Mouse (Mus musculus) bone marrow, adult 2 months (tissue): ENCODE measurements around the gene Rnasel. TPM values are rescaled to one million over a fixed set of nuclear protein-coding genes. Genes with fewer than 3 reads are reported as not detected.

Experiments
- H3K27ac ChIP-seq: fragments of 200-500 bp; 2 replicates; pipeline ENCODE4 v1.5.1; 2012; ENCODE audit warnings: low read depth, mild to moderate bottlenecking, control low read depth, inconsistent platforms, low read length; ENCODE audit not compliant: control insufficient read depth, poor library complexity, insufficient read depth
- H3K4me1 ChIP-seq: fragments of 200-500 bp; 2 replicates; pipeline ENCODE4 v1.6.1; 2011; ENCODE audit warnings: low read length; ENCODE audit not compliant: control insufficient read depth, insufficient read depth
- H3K4me3 ChIP-seq: fragments of 200-500 bp; replicated peaks from 2 replicates; pipeline ENCODE3; 2011; ENCODE audit warnings: mild to moderate bottlenecking, low read depth, low read length, control low read depth; ENCODE audit not compliant: control insufficient read depth
- CTCF ChIP-seq: fragments of 200-500 bp; IDR thresholded peaks from 2 replicates; pipeline ENCODE4 v1.5.1; 2011; ENCODE audit warnings: low read length, control low read depth; ENCODE audit not compliant: control insufficient read depth, insufficient read depth
- POLR2A ChIP-seq: fragments of 200-500 bp; IDR thresholded peaks from 2 replicates; pipeline ENCODE4 v1.6.1; 2011; ENCODE audit warnings: low read depth, mild to moderate bottlenecking, control low read depth, low read length, borderline replicate concordance; ENCODE audit not compliant: control insufficient read depth
- WGBS: fragments of 180-500 bp; shearing (Covaris S2); methylation state at CpG from one replicate; pipeline ENCODE4 v1.1.7; 2018; 5-methylcytosine and 5-hydroxymethylcytosine counted together
- polyA plus RNA-seq: library from polyadenylated mRNA; stranded (reverse); fragments of >200 nt; gene quantifications from 2 replicates; pipeline ENCODE4 v1.2.4, GENCODE M21; 2011; ENCODE audit warnings: low replicate concordance; ENCODE audit not compliant: missing spikeins, insufficient read depth, insufficient read length

The Rnasel gene
- polyA plus RNA-seq, 1 experiment, result 27.9 TPM

DNA sequence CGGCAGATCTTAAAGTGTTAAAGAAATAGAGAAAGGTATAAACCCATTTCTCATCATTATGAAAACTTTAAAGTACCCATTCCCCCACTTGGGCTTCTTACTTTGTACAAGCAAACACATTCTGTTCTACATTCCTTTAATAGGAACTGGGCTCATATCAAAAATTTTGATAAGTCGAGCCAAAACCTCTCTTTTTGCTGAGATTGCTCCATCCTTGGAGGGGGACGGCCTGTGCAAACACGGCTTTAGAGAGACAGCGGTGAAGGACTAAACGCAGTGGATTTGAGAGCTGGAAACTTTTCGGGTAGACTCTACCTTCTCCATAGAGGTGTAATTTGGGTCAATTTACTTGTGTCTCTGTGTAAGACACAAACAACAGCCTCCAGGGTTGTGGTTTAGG lies 53.5 kb downstream of the Rnasel start:
- Histone ChIP-seq H3K4me1 (peaks cover 2% of the 10 kb centered on the region; the same call in 1 of the 2 replicates), H3K27ac (no peak overlapping the region), H3K4me3 (no peak overlapping the region)
- WGBS, result 27% methylated on average over 7 of the region's 7 CpGs
- TF ChIP-seq CTCF (no peak), POLR2A (no peak)

GRCm38 (mm10) chr1:153803530-153803929 lies 54.3 kb downstream of the Rnasel start:
- Histone ChIP-seq H3K27ac (no peak overlapping the region), H3K4me3 (no peak overlapping the region), H3K4me1 (peaks cover 2% of the 10 kb centered on the region; the same call in 1 of the 2 replicates)
- WGBS, result 31% methylated on average over 8 of the region's 8 CpGs
- TF ChIP-seq CTCF (no peak), POLR2A (no peak)

DNA sequence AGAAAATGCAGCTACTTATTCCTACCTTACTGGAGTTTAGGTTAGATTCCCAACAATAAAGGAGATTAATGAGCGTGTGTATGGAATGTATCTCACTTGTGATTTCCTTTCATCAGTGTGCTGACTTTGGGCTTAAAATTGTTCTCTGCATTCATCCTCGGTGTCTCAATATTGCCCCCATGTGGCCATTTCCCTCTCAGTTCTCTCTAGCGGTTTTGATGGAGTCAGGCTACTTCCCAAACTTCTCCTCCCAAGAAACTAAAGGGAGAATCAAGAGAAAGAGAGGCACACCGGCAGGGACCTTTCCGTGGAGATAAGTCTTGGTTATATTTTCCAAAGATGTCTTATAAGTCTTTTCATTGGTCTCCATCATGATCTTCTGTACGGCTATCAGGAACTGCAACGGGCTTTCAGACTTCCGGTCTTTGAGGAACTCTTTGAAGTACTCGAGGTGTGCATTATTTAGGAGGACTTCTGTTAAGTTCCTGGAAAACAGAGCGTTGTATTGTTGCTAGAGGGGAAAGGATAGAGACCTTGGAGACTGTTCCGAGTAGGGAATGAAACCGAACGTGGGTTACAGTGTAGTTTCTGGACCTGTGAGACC lies 58.3 kb downstream of the Rnasel start:
- no peak overlapping the region for H3K27ac ChIP-seq
- H3K4me1 ChIP-seq, result peaks cover 2% of the 10 kb centered on the region; the same call in 1 of the 2 replicates
- no peak overlapping the region for H3K4me3 ChIP-seq
- no peak for TF ChIP-seq CTCF
- TF ChIP-seq POLR2A, result no peak
- WGBS, result 12% methylated on average over 13 of the region's 13 CpGs

Other genes with a start within 250 kb of the Rnasel start
- gene Npl, start 199.4 kb upstream of the Rnasel start, polyA plus RNA-seq, result 2.0 and 3.6 TPM in 2 replicates
- gene Rgs8, start 96.4 kb upstream of the Rnasel start, polyA plus RNA-seq, result 0.70 TPM in 1 of 2 replicates, not detected in the other
- 0.41 and 2.6 TPM in 2 replicates for gene Rgs16, start 9.1 kb upstream of the Rnasel start, polyA plus RNA-seq
- not detected in 2 replicates for gene Rgsl1, start 94.7 kb downstream of the Rnasel start, polyA plus RNA-seq
- gene Teddm1b, start 124.9 kb downstream of the Rnasel start, polyA plus RNA-seq, result not detected in 2 replicates
- gene Teddm1a, start 142.3 kb downstream of the Rnasel start, polyA plus RNA-seq, result not detected in 2 replicates
- 101 and 115 TPM in 2 replicates for gene Glul, start 150.5 kb downstream of the Rnasel start, polyA plus RNA-seq
- 1.8 and 2.1 TPM in 2 replicates for gene Teddm2, start 150.8 kb downstream of the Rnasel start, polyA plus RNA-seq